Mouse (Mus musculus): Measurements from ENCODE around the gene Snd1.

DNA sequence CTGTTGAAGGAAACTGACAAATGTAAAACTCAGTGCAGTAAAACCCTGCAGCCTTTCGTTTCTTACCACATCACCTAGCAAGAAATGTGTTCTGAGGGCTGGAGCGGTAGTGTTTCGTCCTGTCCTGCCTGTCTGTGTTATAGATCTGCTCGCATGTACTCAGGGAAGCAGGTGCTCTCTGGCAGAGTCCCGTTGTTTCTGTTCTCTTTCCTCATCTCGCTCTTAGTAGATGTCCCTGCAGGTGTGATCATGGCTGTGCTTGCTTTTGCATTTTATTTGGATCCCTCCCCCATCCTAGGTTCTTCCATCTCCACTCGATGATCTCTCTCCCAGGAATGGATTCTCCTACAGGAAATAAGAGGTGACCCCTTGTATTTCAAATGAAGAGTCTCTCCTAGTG, 80.5 kb downstream of the Snd1 start:
- no peak for TF ChIP-seq USF1 (IDR thresholded peaks at IDR 0.05; ENCODE audit: low read depth, low read length)
- TF ChIP-seq ETS1 (conservative IDR thresholded peaks at IDR 0.05; ENCODE audit: low read depth, low read length), result no peak
- no peak for TF ChIP-seq POLR2A (IDR thresholded peaks at IDR 0.05; ENCODE audit: low read depth, low read length)
- peak; percentile 58; the same call in 1 of the 2 replicates for TF ChIP-seq TCF12 (IDR thresholded peaks at IDR 0.05; ENCODE audit: low read depth, low read length)
- TF ChIP-seq USF2 (conservative IDR thresholded peaks at IDR 0.05; ENCODE audit: low read depth, low read length), result no peak
- TF ChIP-seq ZC3H11A (IDR thresholded peaks at IDR 0.05; ENCODE audit: low read depth, low read length), result no peak
- no peak for TF ChIP-seq CTCF (conservative IDR thresholded peaks at IDR 0.05 in 1 of 2, IDR thresholded peaks at IDR 0.05 in 1 of 2; ENCODE audit: low read depth in 2 of 2, low read length in 2 of 2)
- TF ChIP-seq ZKSCAN1 (IDR thresholded peaks at IDR 0.05; ENCODE audit: borderline replicate concordance, low read depth, low read length), result no peak
- TF ChIP-seq KAT2A (IDR thresholded peaks at IDR 0.05; ENCODE audit: insufficient replicate concordance, low read length), result no peak
- no peak for TF ChIP-seq MEF2A (IDR thresholded peaks at IDR 0.05; ENCODE audit: borderline replicate concordance, low read depth, low read length)
- TF ChIP-seq MAFK (IDR thresholded peaks at IDR 0.05; ENCODE audit: insufficient replicate concordance, low read length), result no peak
- TF ChIP-seq E2F4 (IDR thresholded peaks at IDR 0.05; ENCODE audit: insufficient replicate concordance, low read depth, low read length), result no peak
